Mouse (Mus musculus) heart, adult 8-10 months (tissue): ENCODE measurements around the gene Oscp1. TPM values are rescaled to one million over a fixed set of nuclear protein-coding genes. Genes with fewer than 3 reads are reported as not detected.

ENCODE experiments used
- DNase-seq: peaks from one replicate; pipeline ENCODE4 v3.0.0; 2022; ENCODE audit warnings: low spot score
- total RNA-seq, 4 experiments: library from RNA; stranded (reverse); gene quantifications; 2 replicates each; pipeline ENCODE4 v1.2.4; 2022

Oscp1 gene
- total RNA-seq, 4 experiments from 2014 or later, result 1.4 to 3.0 (median 2.2) TPM

- DNase-seq, result peak; percentile 92
These were observed 52.2 kb downstream of the Oscp1 start for GRCm38 (mm10) chr4:126110374-126111152.

- DNase-seq, result no peak
These were observed 52.8 kb downstream of the Oscp1 start for GRCm38 (mm10) chr4:126111153-126111549.

GRCm38 (mm10) chr4:126113243-126113642 is 54.9 kb downstream of the Oscp1 start:
- no peak for DNase-seq

GRCm38 (mm10) chr4:126113943-126114342 is 55.6 kb downstream of the Oscp1 start:
- peak; percentile 47 for DNase-seq

DNA sequence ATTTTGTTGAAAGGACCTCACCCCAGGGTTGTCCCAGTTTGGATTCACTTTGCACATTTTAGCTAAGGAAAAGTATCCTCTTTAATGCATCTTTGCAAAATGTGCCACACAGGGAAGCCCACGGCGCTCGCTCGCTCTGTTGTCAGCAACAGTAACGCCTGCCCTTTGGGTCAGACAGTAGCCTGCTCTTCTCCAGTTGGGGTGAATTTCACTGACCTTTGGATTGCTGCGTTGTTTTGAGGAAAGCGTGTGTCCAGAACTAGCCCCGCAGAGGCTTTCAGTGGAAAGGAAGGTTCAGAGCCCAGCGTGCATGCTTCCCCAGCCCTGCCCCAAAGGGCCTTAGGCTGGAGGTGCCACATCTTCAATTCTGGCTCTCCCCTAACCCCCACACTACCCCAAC is 57.0 kb downstream of the Oscp1 start:
- DNase-seq, result no peak

GRCm38 (mm10) chr4:126115871-126116521 is 57.6 kb downstream of the Oscp1 start:
- DNase-seq, result no peak

- no peak for DNase-seq
These were observed 58.8 kb downstream of the Oscp1 start for GRCm38 (mm10) chr4:126117116-126117515.

DNA sequence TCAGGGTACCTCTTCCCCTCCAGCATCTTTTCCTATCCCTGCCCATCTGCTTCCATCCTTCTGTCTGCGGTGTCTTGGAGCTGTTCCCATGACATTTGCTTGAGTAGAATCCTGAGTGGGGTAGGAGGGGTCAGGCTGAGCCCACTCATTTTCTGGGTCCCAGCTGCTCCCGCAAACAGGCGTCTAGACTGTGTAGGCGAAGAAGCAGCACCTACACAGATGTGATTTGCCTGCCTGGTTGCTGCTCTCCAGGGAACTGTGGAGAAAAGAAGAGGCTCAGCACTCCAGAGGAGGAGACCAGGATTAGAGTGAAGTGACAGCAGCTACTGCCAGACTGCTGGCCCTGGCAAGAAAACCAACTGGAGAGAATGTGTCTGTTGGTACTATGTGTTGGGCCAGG is 60.3 kb downstream of the Oscp1 start:
- DNase-seq, result no peak

GRCm38 (mm10) chr4:126119051-126119450 is 60.7 kb downstream of the Oscp1 start:
- DNase-seq, result no peak

DNA sequence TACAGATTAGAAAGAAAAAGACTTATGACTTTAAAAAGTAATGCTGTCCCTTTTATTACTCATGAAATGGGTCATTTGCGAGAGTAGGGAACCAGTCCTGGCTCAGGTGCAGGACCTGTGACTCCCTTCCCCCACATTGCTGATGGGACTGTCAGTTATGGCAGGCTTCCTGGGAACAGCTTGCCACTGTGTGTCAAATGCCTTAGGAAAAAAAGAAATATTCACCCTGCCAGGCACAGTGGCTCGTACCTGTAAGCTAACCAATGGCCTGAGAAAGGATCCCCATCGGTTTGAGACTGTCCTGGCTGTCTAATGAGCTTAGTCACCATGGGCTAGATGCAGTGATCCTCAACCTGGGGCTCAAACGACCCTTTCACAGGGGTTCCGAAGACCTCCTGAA is 61.7 kb downstream of the Oscp1 start:
- DNase-seq, result no peak

- DNase-seq, result no peak
These were observed 62.1 kb downstream of the Oscp1 start for GRCm38 (mm10) chr4:126120506-126120905.

GRCm38 (mm10) chr4:126123309-126124040 is 65.1 kb downstream of the Oscp1 start:
- no peak for DNase-seq

- no peak for DNase-seq
These were observed 72.1 kb downstream of the Oscp1 start for GRCm38 (mm10) chr4:126130502-126130901.

DNA sequence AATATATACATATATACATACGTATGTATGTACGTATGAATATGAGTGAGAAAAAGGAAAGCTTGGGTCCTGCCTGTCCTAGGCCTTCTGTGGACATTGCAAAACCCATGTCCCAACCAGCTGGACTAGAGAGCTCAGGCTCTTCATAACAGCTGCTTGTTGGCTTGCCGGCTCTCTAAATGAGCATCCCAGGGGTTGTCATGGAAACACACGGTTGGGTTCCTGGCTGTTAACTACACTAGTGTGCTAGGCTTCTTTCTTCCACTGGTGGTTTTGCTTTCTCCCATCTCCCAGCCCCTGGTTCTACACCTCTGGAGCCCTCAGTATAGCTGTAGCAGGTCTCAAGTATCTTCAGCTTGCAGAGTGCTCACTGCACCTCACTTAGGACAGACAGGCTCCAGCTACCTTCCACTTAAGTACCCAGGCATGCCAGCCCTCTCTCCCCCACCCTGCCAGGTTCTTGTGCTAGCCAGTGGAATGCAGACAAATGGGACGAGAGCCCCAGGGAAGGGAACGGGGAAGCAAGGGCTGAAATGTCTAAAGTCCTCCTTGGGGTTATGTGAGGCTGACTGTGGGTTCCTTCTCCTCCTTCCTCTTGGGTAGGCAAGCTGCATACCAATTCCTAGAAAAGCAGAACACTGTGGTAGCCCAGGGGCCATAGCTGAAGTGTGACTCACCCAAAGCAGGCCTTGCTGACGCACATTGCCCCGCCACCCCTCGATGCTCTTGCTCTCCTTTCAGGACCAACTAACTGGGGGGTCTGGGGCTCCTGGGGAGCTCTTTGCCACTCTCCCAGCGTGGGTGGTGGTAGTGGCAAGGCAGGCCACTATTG is 73.1 kb downstream of the Oscp1 start:
- DNase-seq, result peak; percentile 41

- no peak for DNase-seq
These were observed 74.4 kb downstream of the Oscp1 start for GRCm38 (mm10) chr4:126132636-126133264.

- no peak for DNase-seq
These were observed 75.9 kb downstream of the Oscp1 start for GRCm38 (mm10) chr4:126134236-126134635.

DNA sequence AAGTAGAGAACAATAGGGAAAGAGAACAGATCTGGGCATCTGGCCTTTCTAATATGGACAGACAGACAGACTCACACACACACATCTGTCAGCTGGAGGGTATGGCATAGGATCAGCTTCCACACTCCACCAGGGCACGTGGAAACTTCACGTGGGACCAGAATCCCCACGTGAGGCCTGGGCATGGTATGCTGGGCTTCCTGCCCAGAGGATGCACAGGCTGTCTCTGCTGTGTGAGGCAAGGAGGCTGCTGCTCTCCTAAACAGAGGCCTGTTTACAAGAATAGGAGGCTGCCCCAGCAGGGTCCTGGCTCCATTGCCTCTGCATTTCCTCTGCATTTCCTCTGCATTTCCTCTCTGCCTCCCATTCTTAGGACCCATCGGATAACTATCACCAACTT is 76.3 kb downstream of the Oscp1 start:
- DNase-seq, result no peak

DNA sequence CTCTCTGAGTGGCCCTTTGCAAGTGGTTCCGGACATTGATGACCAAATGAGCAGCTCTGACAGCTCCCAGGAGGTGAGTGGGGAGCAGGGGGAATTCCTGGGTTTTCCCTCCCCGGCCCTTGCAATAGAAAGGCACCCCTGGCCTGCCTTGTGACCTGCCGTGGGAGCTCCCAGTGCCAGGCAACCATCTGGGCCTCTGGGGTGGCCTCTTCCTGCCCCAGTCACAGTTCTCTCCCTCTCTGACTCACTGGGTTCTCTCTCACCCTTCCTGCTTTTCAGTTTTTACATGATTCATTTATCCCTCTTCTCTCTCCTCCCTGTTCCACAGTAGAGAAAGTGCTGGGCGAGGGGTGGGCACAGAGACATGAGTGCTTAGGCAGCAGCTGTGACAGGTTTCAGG is 79.4 kb downstream of the Oscp1 start:
- DNase-seq, result no peak

DNA sequence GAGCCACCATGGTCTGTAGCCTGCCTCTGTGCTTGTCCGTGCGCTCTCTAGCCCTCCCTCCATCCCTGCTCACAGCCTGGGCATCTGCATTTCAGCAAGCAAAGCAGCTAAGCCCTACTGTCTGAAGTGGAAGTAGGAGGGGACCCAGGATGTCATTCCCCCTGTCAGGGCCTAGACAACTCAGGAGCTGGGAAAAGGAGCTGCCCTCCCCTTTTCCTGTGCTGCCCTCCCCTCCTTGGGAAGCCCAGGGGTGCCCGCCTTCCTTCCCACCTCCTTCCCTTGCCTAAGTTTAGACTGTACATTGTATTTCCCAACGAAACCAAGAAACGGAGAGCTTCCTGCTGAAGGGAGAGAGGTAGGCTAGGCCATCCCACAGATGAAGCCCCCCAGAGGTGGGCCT is 82.7 kb downstream of the Oscp1 start:
- DNase-seq, result no peak
